Mouse (Mus musculus): ENCODE measurements around the gene Gm20662. TPM values are rescaled to one million over a fixed set of nuclear protein-coding genes. Genes with fewer than 3 reads are reported as not detected.

The Gm20662 gene
- not detected for polyA plus RNA-seq (2017; shearing (Covaris generic))

GRCm38 (mm10) chr9:107996049-107996448 lies at the start of gene Gm20662:
TSS of gene Gm20662 (plus strand) at chr9:107996349.

DNA sequence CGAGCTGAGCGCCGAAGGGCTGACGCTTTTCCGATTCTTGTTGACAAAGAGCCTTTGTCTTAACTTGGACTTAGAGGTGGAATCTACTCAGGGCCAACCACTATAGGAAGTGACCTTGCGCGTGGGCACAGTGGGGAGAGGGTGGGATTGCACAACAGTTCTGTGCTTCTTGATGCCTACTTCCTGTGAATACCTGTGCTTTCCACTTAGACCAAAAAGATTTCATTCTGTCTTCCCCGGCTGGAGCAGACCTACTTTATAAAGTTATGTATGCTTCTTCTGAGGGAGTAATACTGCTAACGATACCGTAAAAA lies 46.3 kb upstream of the Gm20662 start, which contains the start of gene Traip:
Traip (plus strand) TSS at position 215 of the 314 bp plus-strand sequence.

DNA sequence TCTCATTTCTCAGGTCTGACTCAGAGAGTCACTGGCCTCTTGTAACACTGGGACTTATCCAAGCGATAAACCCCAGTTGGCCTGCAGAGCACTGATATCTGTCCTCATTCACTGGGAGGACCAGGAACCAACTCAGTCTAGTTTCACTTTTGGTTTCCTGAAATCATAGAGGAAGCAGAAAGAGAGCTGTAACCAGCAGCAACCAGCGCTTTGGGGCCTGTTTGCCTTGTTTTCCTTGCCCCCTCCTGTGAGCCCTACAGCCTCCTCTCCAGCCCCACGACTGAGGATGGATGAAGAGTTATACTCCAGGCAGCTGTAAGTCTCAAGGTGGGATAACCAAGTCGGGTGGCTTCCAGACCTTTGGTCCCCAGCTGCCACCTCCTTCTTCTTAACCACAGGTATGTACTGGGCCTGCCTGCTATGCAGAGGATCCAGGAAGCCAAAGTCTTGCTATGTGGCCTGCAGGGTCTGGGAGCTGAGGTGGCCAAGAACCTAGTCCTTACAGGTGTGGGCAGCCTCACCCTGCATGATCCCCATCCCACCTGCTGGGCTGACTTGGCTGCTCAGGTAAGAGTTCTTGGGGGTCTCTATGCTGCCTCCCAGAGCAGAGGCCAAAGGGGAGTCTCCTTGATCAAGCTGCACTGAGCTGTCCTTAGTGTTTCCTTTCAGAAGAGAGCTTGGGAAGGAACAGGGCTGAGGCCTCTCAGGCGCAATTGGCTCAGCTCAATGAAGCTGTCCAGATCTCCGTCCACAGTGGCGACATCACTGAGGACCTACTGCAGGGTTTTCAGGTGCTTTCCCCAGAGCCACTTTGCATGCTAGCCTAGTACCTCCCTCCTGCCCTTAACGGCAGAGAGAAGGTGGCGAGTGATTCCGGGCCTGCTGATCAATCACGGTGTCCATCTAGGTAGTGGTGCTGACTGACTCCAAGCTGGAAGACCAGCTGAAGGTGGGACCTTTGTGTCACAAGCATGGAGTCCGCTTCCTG lies 20.5 kb upstream of the Gm20662 start, which contains the start of gene Uba7:
Uba7 (plus strand) TSS at position 107 of the 988 bp plus-strand sequence.

DNA sequence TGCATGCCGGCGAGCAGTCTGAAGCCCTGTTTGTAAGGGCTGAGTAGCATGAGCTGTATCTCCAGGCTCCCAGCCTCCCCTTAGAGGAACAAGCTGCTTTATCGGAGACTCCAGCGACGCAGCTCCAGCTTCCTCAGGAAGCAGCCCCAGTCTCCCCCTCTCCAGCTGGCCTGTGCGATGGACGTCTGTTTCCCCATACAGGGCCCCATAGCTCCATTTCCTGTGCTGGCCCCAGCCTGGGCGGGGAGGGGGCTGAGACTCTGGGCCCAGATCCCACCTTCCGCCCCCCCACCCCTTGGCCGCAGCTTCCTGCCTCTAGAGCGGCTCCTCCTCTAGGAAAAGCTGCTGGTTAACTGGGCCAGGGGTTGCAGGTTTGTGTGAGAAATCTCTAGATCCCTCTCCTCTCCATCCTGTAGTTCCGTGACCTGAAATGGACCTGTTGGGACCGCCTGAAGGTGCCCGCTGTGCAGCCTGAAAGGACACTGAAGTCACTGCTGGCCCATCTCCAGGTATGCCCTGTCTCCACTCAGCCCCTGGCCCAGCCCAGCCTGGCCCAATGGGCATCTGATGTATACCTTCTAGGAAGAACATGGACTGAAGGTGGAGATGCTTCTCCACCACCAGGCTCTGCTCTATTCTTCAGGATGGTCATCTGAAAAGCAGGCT lies 13.3 kb upstream of the Gm20662 start, which contains the start of gene Gm20661:
Gm20661 (plus strand) TSS at position 378 of the 666 bp plus-strand sequence.

GRCm38 (mm10) chr9:107985131-107986119 lies 10.7 kb upstream of the Gm20662 start, which contains the start of gene Inka1:
TSS of gene Inka1 (minus strand) at chr9:107985879.

DNA sequence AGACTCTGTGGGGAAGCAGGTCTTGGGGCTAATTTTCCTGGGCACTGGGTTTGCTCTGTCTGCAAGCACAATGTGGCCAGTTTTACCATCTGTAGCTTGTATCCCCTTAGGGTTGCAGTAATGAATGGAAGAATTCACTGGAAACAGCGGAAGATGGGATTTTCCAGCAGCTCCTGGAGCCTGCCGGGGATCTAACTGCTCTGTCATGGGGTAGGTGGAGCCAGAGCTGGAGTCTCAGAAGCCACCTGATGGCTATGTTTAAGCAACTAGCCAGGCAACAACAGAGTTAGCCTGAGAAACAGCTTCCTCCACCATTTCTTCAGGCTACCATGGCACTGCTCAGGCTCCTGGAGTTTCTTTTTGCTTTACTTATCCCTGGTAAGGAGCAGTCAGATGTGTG lies 4.0 kb upstream of the Gm20662 start, which contains the start of gene Cdhr4:
Cdhr4 (plus strand) TSS at position 301 of the 400 bp plus-strand sequence.

GRCm38 (mm10) chr9:108001922-108002770 lies 6.0 kb downstream of the Gm20662 start, which contains the start of gene Ip6k1:
TSS of gene Ip6k1 (plus strand) at chr9:108002501.

GRCm38 (mm10) chr9:108049016-108049455 lies 52.9 kb downstream of the Gm20662 start, which contains the start of gene Gmppb:
TSS of gene Gmppb (plus strand) at chr9:108049242.

DNA sequence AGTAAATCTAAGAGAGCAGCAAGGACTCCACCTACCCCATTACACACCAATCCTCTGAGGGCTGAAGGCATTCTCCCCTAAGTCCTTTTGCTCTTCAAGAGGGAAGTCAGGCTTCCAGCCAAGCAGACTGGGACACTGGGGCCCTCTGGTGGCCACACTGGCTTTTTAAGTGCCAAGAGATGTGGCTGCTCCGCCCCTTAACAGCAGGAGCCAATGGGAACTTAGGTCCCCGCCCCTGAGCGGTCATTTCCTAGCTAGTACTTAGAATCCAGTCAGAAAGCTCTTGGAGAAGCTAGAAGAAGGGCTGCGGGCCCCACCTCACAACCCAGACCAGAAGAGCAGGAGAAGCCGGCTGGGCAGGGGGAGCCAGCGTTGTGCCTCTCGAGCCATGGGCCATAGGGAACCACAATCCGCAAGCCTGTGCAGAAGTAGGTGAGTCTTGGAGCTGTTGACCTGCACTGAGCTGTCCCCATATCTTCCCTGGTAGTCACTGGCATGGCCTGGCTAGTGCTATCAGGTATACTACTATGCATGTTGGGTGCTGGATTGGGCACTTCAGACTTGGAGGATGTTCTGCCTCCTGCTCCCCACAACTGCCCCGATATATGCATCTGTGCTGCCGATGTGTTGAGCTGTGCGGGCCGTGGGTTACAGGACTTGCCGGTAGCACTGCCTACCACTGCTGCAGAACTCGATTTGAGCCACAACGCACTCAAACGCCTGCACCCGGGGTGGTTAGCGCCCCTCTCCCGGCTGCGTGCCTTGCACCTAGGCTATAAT lies 56.9 kb downstream of the Gm20662 start, which contains the start of gene Amigo3:
Amigo3 (plus strand) TSS at position 275 of the 780 bp plus-strand sequence.

GRCm38 (mm10) chr9:108080168-108080567 lies 84.0 kb downstream of the Gm20662 start, which contains the start of gene Mst1:
TSS of gene Mst1 (plus strand) at chr9:108080436.

DNA sequence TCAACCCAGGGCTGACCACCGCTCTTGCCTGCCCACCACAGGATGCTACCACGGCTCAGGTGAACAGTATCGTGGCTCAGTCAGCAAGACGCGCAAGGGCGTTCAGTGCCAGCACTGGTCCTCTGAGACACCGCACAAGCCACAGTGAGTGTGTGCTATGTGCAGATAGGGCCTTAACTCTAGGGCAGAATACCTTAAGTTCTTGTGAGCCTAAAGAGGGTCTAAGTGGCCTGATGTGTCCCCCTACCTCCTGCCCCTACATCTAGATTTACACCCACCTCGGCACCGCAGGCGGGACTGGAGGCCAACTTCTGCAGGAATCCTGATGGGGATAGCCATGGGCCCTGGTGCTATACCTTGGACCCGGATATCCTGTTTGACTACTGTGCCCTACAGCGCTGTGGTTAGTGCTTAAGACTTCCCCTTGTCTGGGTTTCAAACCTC lies 86.9 kb downstream of the Gm20662 start, which contains the start of gene Rnf123:
Rnf123 (minus strand) TSS at position 359 of the 444 bp plus-strand sequence.

GRCm38 (mm10) chr9:108094184-108094941 lies 98.2 kb downstream of the Gm20662 start, which contains the start of gene Apeh:
TSS of gene Apeh (minus strand) at chr9:108094606.

Other genes with a start within 250 kb of the Gm20662 start
- 309 TPM for gene Rbm5, start 225.4 kb upstream of the Gm20662 start, polyA plus RNA-seq (2017; shearing (Covaris generic))
- gene Rbm6, start 123.1 kb upstream of the Gm20662 start, polyA plus RNA-seq (2017; shearing (Covaris generic)) = 128 TPM
- 27.7 TPM for gene Mon1a, start 108.2 kb upstream of the Gm20662 start, polyA plus RNA-seq (2017; shearing (Covaris generic))
- 0.25 TPM for gene Mst1r, start 89.5 kb upstream of the Gm20662 start, polyA plus RNA-seq (2017; shearing (Covaris generic))
- gene Actl11, start 67.9 kb upstream of the Gm20662 start, polyA plus RNA-seq (2017; shearing (Covaris generic)) = not detected
- not detected for gene Camkv, start 60.7 kb upstream of the Gm20662 start, polyA plus RNA-seq (2017; shearing (Covaris generic))
- 4.1 TPM for gene Traip, start 46.2 kb upstream of the Gm20662 start, polyA plus RNA-seq (2017; shearing (Covaris generic))
- gene Uba7, start 20.8 kb upstream of the Gm20662 start, polyA plus RNA-seq (2017; shearing (Covaris generic)) = 179 TPM
- not detected for gene Gm20661, start 13.3 kb upstream of the Gm20662 start, polyA plus RNA-seq (2017; shearing (Covaris generic))
- gene Inka1, start 10.5 kb upstream of the Gm20662 start, polyA plus RNA-seq (2017; shearing (Covaris generic)) = 1.8 TPM
- 0.60 TPM for gene Cdhr4, start 3.9 kb upstream of the Gm20662 start, polyA plus RNA-seq (2017; shearing (Covaris generic))
- 202 TPM for gene Ip6k1, start 6.2 kb downstream of the Gm20662 start, polyA plus RNA-seq (2017; shearing (Covaris generic))
- gene Gmppb, start 52.9 kb downstream of the Gm20662 start, polyA plus RNA-seq (2017; shearing (Covaris generic)) = 14.5 TPM
- 0.85 TPM for gene Amigo3, start 56.8 kb downstream of the Gm20662 start, polyA plus RNA-seq (2017; shearing (Covaris generic))
- gene Mst1, start 84.1 kb downstream of the Gm20662 start, polyA plus RNA-seq (2017; shearing (Covaris generic)) = 2.0 TPM
- 116 TPM for gene Rnf123, start 87.0 kb downstream of the Gm20662 start, polyA plus RNA-seq (2017; shearing (Covaris generic))
- gene Apeh, start 98.3 kb downstream of the Gm20662 start, polyA plus RNA-seq (2017; shearing (Covaris generic)) = 71.3 TPM
- gene Bsn, start 194.0 kb downstream of the Gm20662 start, polyA plus RNA-seq (2017; shearing (Covaris generic)) = 0.12 TPM

Measured in naive thymus-derived CD4-positive, alpha-beta T cell, adult 5 months (primary cell).